Mouse (Mus musculus): ENCODE data around the gene Ift80. TPM values are rescaled to one million over a fixed set of nuclear protein-coding genes. Genes with fewer than 3 reads are reported as not detected.

The Ift80 gene
- polyA plus RNA-seq, 1 experiment from 2014 or later: 9.7 TPM

MicroRNAs encoded within 50 kb of the gene (microRNA counts, 519-probe panel; counts per million panel counts)
- microRNA mmu-miR-15b: 4,372 counts per million, percentile 97 among the panel's probes with 10 or more counts

Other genes starting within 250 kb of the Ift80 start
- 0.78 and 0.87 TPM in 2 replicates for gene 1110032F04Rik, start 135.0 kb downstream of the Ift80 start, polyA plus RNA-seq (2015; fragmentation: Nextera tagmentation; extraction: Ambion mirVana)
- gene Smc4, start 168 bp upstream of the Ift80 start, polyA plus RNA-seq (2015; fragmentation: Nextera tagmentation; extraction: Ambion mirVana): 131 and 157 TPM in 2 replicates
- gene Trim59, start 40.2 kb upstream of the Ift80 start, polyA plus RNA-seq (2015; fragmentation: Nextera tagmentation; extraction: Ambion mirVana): 70.7 and 86.9 TPM in 2 replicates
- 26.7 and 29.5 TPM in 2 replicates for gene Kpna4, start 122.5 kb upstream of the Ift80 start, polyA plus RNA-seq (2015; fragmentation: Nextera tagmentation; extraction: Ambion mirVana)
- 1.9 and 3.0 TPM in 2 replicates for gene Arl14, start 217.8 kb upstream of the Ift80 start, polyA plus RNA-seq (2015; fragmentation: Nextera tagmentation; extraction: Ambion mirVana)